ENCODE assay signal across 8 mouse cellular contexts in genomic region chr17:62884129-62884506, GRCm38 (mm10). TPM values are rescaled to one million over a fixed set of nuclear protein-coding genes. Genes with fewer than 3 reads are reported as not detected.
DNase-seq lines count a peak whose midpoint lies in the region; ATAC-seq and TF ChIP-seq lines count a peak whose summit lies in the region.

No protein-coding gene starts in this region.

- intact Hi-C loops in heart, postnatal 14 days (cut with DNase I): loop anchor here (5.0 to 10.0 kb wide), 3 partner anchors 102 to 581 kb away; no protein-coding TSS in a partner anchor

- peak overlapping the region; percentile 48 for H3K27ac ChIP-seq in forebrain, embryonic 16.5 days (ENCODE audit: low read length)
- no peak overlapping the region for H3K27ac ChIP-seq in thymus, adult 2 months (ENCODE audit: control insufficient read depth, insufficient read depth, low read length)

- peak; percentile 18 for ATAC-seq in forebrain, embryonic 16.5 days
- 0 out of 2 replicates have a peak, but pooled peaks have one; percentile 40 for ATAC-seq in neutrophil, adult 5-6 weeks (ENCODE audit: extremely low read depth, insufficient number of reproducible peaks, low FRiP score, poor library complexity, severe bottlenecking)

- H3K9ac ChIP-seq in forebrain, embryonic 16.5 days (replicated peaks; ENCODE audit: low read depth, low read length): peak overlapping the region; percentile 85

- peak; percentile 72 for DNase-seq in ES-CJ7 (ENCODE audit: low read depth, low spot score)
- peak; percentile 38 for DNase-seq in cerebellum, adult 11-12 months
- DNase-seq in heart, postnatal 14 days: peak; percentile 84 to 89
- DNase-seq in kidney, postnatal 4 days: peak; percentile 90 to 91
- peak; percentile 74 for DNase-seq in lung, adult 2 months
- DNase-seq in thymus, adult 2 months: peak; percentile 30

- no peak for TF ChIP-seq POLR2A in lung, adult 2 months (IDR thresholded peaks at IDR 0.05; ENCODE audit: borderline replicate concordance, extremely low read depth, low read depth, low read length)
- TF ChIP-seq POLR2A in thymus, adult 2 months (IDR thresholded peaks at IDR 0.05; ENCODE audit: control insufficient read depth, extremely low read depth, insufficient read depth, low read length, poor library complexity): no peak

- H3K4me1 ChIP-seq in forebrain, embryonic 16.5 days (replicated peaks; ENCODE audit: control insufficient read depth, insufficient read depth, low read length): peaks cover 10% of the 10 kb centered on the region
- peaks cover 3% of the 10 kb centered on the region; the same call in 1 of the 2 replicates for H3K4me1 ChIP-seq in lung, adult 2 months (ENCODE audit: control insufficient read depth, insufficient read depth, low read length)
- 0 out of 2 replicates have a peak, but pooled peaks cover 6% of the 10 kb centered on the region for H3K4me1 ChIP-seq in thymus, adult 2 months (replicated peaks; ENCODE audit: control insufficient read depth, insufficient read depth, low read length)

- TF ChIP-seq CTCF in lung, adult 2 months (IDR thresholded peaks at IDR 0.05; ENCODE audit: insufficient read depth, low read length): peak; percentile 68
- peak; percentile 74; the same call in 1 of the 2 replicates for TF ChIP-seq CTCF in thymus, adult 2 months (IDR thresholded peaks at IDR 0.05; ENCODE audit: borderline replicate concordance, control insufficient read depth, extremely low read depth, insufficient read depth, low read length, poor library complexity)

- peak overlapping the region; percentile 64 for H3K4me3 ChIP-seq in forebrain, embryonic 16.5 days (replicated peaks; ENCODE audit: low read length)
- peak overlapping the region; percentile 39 for H3K4me3 ChIP-seq in lung, adult 2 months (replicated peaks; ENCODE audit: extremely low read depth, low read depth, low read length)
- H3K4me3 ChIP-seq in thymus, adult 2 months (ENCODE audit: control insufficient read depth, insufficient read depth, low read length): no peak overlapping the region

- H3K9me3 ChIP-seq in forebrain, embryonic 16.5 days (ENCODE audit: control insufficient read depth, low read length): no peaks in the 10 kb centered on the region

- H3K36me3 ChIP-seq in forebrain, embryonic 16.5 days (ENCODE audit: control insufficient read depth, insufficient read depth): no peaks in the 10 kb centered on the region
- no peaks in the 10 kb centered on the region for H3K36me3 ChIP-seq in thymus, adult 2 months (ENCODE audit: control insufficient read depth, insufficient read depth, low read length)

- peak overlapping the region; percentile 95 for H3K4me2 ChIP-seq in forebrain, embryonic 16.5 days (ENCODE audit: low read length)

- no peaks in the 10 kb centered on the region for H3K27me3 ChIP-seq in forebrain, embryonic 16.5 days (replicated peaks; ENCODE audit: control insufficient read depth, insufficient read depth, low read length)
- H3K27me3 ChIP-seq in thymus, adult 2 months (ENCODE audit: control insufficient read depth, insufficient read depth, low read length): peaks cover 13% of the 10 kb centered on the region

- under 1% methylated on average over 16 of the region's 16 CpGs for WGBS in forebrain, embryonic 16.5 days
- under 1% methylated on average over 16 of the region's 16 CpGs for WGBS in lung, adult 2 months
- 2% methylated on average over 16 of the region's 16 CpGs for WGBS in thymus, adult 2 months

RNA-seq across cellular contexts. Expression of gene Efna5, which starts 3.0 kb away (rescaled TPM):
- polyA plus RNA-seq in forebrain, embryonic 16.5 days (2015; fragmentation: Nextera tagmentation; extraction: Ambion mirVana): 20.0 and 22.4 TPM in 2 replicates
- total RNA-seq in heart, postnatal 14 days (2021): 10 to 100 TPM; 23.6 to 24.8 TPM
- polyA plus RNA-seq in lung, adult 2 months (2012; rRNA removed): 1.5 and 2.3 TPM in 2 replicates
- total RNA-seq in neutrophil, adult 5-6 weeks (2017): not detected in 2 replicates
- polyA plus RNA-seq in thymus, adult 2 months (2012; rRNA removed): 0.80 and 1.9 TPM in 2 replicates

Comparison
In these comparisons a context has a peak if more than half of its experiments do, and no peak if none do; other contexts are left out.
1. DNase-seq: peak in every context shown above with its lines; median percentile 90 in kidney, postnatal 4 days; 86 in heart, postnatal 14 days; 74 in lung, adult 2 months; 72 in ES-CJ7; 38 in cerebellum, adult 11-12 months; 30 in thymus, adult 2 months.